Mouse (Mus musculus) liver, embryonic 14.5 days (tissue): Measurements from ENCODE around the gene Epb41l4b.

Source experiments
- CTCF ChIP-seq: IDR thresholded peaks from 2 replicates; pipeline ENCODE4 v1.5.1; 2016; ENCODE audit warnings: antibody characterized with exemption, low read depth, control low read depth
- EP300 ChIP-seq: IDR thresholded peaks from 2 replicates; pipeline ENCODE4 v1.6.1; 2016; ENCODE audit warnings: antibody characterized with exemption, low read depth

DNA sequence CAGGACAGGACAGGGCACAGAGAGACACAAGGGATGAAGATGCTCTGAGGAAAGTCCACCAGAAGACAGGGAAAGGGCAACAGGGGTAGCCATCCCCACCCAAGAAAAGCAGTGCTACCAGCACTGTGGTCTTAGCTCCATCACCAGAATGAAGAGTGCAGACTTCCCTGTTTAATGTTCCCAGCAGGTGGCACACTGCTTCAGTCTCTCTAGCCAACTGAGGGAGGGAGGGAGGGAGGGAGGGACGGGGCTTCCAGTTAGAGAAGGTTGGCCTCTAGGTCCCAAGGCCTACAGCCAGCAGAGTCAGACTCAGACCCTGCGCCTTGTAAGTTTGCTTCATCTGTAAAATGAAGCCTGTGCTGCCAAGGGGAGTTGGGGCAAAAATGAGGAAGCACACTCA, 22.7 kb downstream of the Epb41l4b start:
- peak; percentile 62 for TF ChIP-seq CTCF
- no peak for TF ChIP-seq EP300
